In genomic region chr2:155764679-155765418, GRCm38 (mm10) we compare ENCODE assay signal across 8 mouse cellular contexts. TPM values are rescaled to one million over a fixed set of nuclear protein-coding genes. Genes with fewer than 3 reads are reported as not detected.
DNase-seq lines count a peak whose midpoint lies in the region; ATAC-seq lines count a peak whose summit lies in the region.

No protein-coding gene starts in this region.

- H3K9me3 ChIP-seq in kidney, embryonic 15.5 days (replicated peaks), result no peaks in the 10 kb centered on the region
- H3K9me3 ChIP-seq in forebrain, embryonic 13.5 days (replicated peaks), result no peaks in the 10 kb centered on the region
- H3K9me3 ChIP-seq in midbrain, embryonic 10.5 days (replicated peaks), result no peaks in the 10 kb centered on the region

- H3K4me1 ChIP-seq in kidney, embryonic 15.5 days, result no peaks in the 10 kb centered on the region; the same call in 1 of the 2 replicates
- no peaks in the 10 kb centered on the region for H3K4me1 ChIP-seq in forebrain, embryonic 13.5 days
- H3K4me1 ChIP-seq in midbrain, embryonic 10.5 days, result no peaks in the 10 kb centered on the region

- H3K36me3 ChIP-seq in kidney, embryonic 15.5 days, result no peaks in the 10 kb centered on the region
- no peaks in the 10 kb centered on the region for H3K36me3 ChIP-seq in forebrain, embryonic 13.5 days (ENCODE audit: poor library complexity, severe bottlenecking)
- H3K36me3 ChIP-seq in midbrain, embryonic 10.5 days, result no peaks in the 10 kb centered on the region

- no peak overlapping the region for H3K4me2 ChIP-seq in kidney, embryonic 15.5 days
- no peak overlapping the region for H3K4me2 ChIP-seq in forebrain, embryonic 13.5 days

- H3K27me3 ChIP-seq in kidney, embryonic 15.5 days, result peaks cover 12% of the 10 kb centered on the region; the same call in 1 of the 2 replicates
- H3K27me3 ChIP-seq in forebrain, embryonic 13.5 days, result 0 out of 2 replicates have a peak, but pooled peaks cover 3% of the 10 kb centered on the region
- H3K27me3 ChIP-seq in midbrain, embryonic 10.5 days (ENCODE audit: low read depth, poor library complexity, severe bottlenecking), result no peaks in the 10 kb centered on the region; the same call in 1 of the 2 replicates

- intact Hi-C loops in heart, postnatal 14 days (cut with DNase I), result loop anchor here (1.0 to 2.0 kb wide), 3 partner anchors 69 to 248 kb away; partner anchors contain the start of gene Acss2

- H3K27ac ChIP-seq in kidney, embryonic 15.5 days, result no peak overlapping the region
- H3K27ac ChIP-seq in forebrain, embryonic 13.5 days, result no peak overlapping the region
- no peak overlapping the region for H3K27ac ChIP-seq in midbrain, embryonic 10.5 days (replicated peaks)

- no peak overlapping the region for H3K4me3 ChIP-seq in kidney, embryonic 15.5 days (replicated peaks)
- H3K4me3 ChIP-seq in forebrain, embryonic 13.5 days, result no peak overlapping the region
- no peak overlapping the region for H3K4me3 ChIP-seq in midbrain, embryonic 10.5 days

- 62% methylated on average over 13 of the region's 13 CpGs for WGBS in kidney, embryonic 15.5 days
- 53% methylated on average over 13 of the region's 13 CpGs for WGBS in forebrain, embryonic 13.5 days
- 55% methylated on average over 13 of the region's 13 CpGs for WGBS in midbrain, embryonic 10.5 days

- DNase-seq in kidney, adult 8-10 months, result peak; percentile 34 to 48
- DNase-seq in heart, postnatal 14 days, result peak; percentile 71 to 88
- DNase-seq in left cerebral cortex, adult 18-20 months (ENCODE audit: low spot score in 2 of 2), result peak; percentile 65 to 83
- peak; percentile 71 for DNase-seq in midbrain, embryonic 10.5 days (ENCODE audit: low spot score)
- peak; percentile 62 to 89 for DNase-seq in spleen, postnatal 4 days (ENCODE audit: low spot score in 2 of 2)

- no peak for ATAC-seq in kidney, embryonic 15.5 days (replicated peaks; ENCODE audit: low FRiP score)
- ATAC-seq in cerebellum, adult (ENCODE audit: insufficient number of reproducible peaks, low FRiP score, low TSS enrichment), result peak; percentile 56; the same call in 1 of the 2 replicates
- ATAC-seq in forebrain, embryonic 13.5 days, result peak; percentile 73; the same call in 1 of the 2 replicates

- H3K9ac ChIP-seq in kidney, embryonic 15.5 days, result no peak overlapping the region
- H3K9ac ChIP-seq in forebrain, embryonic 13.5 days, result 0 out of 2 replicates have a peak overlapping the region, but pooled peaks have one; percentile 12

RNA-seq across cellular contexts. Expression of gene Mmp24, which starts 10.3 kb away (rescaled TPM):
- polyA plus RNA-seq in kidney, embryonic 15.5 days (2015; fragmentation: Nextera tagmentation; extraction: Ambion mirVana), result 0.14 and 0.16 TPM in 2 replicates
- 5.1 and 5.8 TPM in 2 replicates for polyA plus RNA-seq in forebrain, embryonic 13.5 days (2015; fragmentation: Nextera tagmentation; extraction: Ambion mirVana)
- total RNA-seq in heart, postnatal 14 days (2021), result under 1 TPM in 1 of 2 experiments, not detected in 1; 0.07 TPM
- total RNA-seq in left cerebral cortex, adult 18-20 months (2021), result 10 to 100 TPM; 34.3 to 35.6 TPM
- polyA plus RNA-seq in midbrain, embryonic 10.5 days (2016; fragmentation: Nextera tagmentation; extraction: Ambion mirVana), result 0.49 and 1.5 TPM in 2 replicates

RNA-seq across cellular contexts. Expression of gene Procr, which starts 13.9 kb away (rescaled TPM):
- polyA plus RNA-seq in kidney, embryonic 15.5 days (2015; fragmentation: Nextera tagmentation; extraction: Ambion mirVana), result 11.1 and 12.3 TPM in 2 replicates
- 1.6 and 2.0 TPM in 2 replicates for polyA plus RNA-seq in forebrain, embryonic 13.5 days (2015; fragmentation: Nextera tagmentation; extraction: Ambion mirVana)
- 1 to 10 TPM; 4.8 to 6.1 TPM for total RNA-seq in heart, postnatal 14 days (2021)
- 1 to 10 TPM; 1.6 to 2.0 TPM for total RNA-seq in left cerebral cortex, adult 18-20 months (2021)
- polyA plus RNA-seq in midbrain, embryonic 10.5 days (2016; fragmentation: Nextera tagmentation; extraction: Ambion mirVana), result 1.3 and 1.9 TPM in 2 replicates

RNA-seq across cellular contexts. Expression of gene Gm17581, which starts 29.2 kb away (rescaled TPM):
- polyA plus RNA-seq in kidney, embryonic 15.5 days (2015; fragmentation: Nextera tagmentation; extraction: Ambion mirVana), result not detected in 2 replicates
- not detected in 2 replicates for polyA plus RNA-seq in forebrain, embryonic 13.5 days (2015; fragmentation: Nextera tagmentation; extraction: Ambion mirVana)
- not detected for total RNA-seq in heart, postnatal 14 days (2021)
- total RNA-seq in left cerebral cortex, adult 18-20 months (2021), result not detected
- not detected in 2 replicates for polyA plus RNA-seq in midbrain, embryonic 10.5 days (2016; fragmentation: Nextera tagmentation; extraction: Ambion mirVana)

RNA-seq across cellular contexts. Expression of gene Edem2, which starts 35.6 kb away (rescaled TPM):
- polyA plus RNA-seq in kidney, embryonic 15.5 days (2015; fragmentation: Nextera tagmentation; extraction: Ambion mirVana), result 36.1 and 39.0 TPM in 2 replicates
- polyA plus RNA-seq in forebrain, embryonic 13.5 days (2015; fragmentation: Nextera tagmentation; extraction: Ambion mirVana), result 35.1 and 38.6 TPM in 2 replicates
- total RNA-seq in heart, postnatal 14 days (2021), result 1 to 10 TPM; 7.8 to 9.5 TPM
- total RNA-seq in left cerebral cortex, adult 18-20 months (2021), result 10 to 100 TPM; 18.2 to 19.9 TPM
- polyA plus RNA-seq in midbrain, embryonic 10.5 days (2016; fragmentation: Nextera tagmentation; extraction: Ambion mirVana), result 34.0 and 34.4 TPM in 2 replicates

RNA-seq across cellular contexts. Expression of gene BC029722, which starts 54.4 kb away (rescaled TPM):
- polyA plus RNA-seq in kidney, embryonic 15.5 days (2015; fragmentation: Nextera tagmentation; extraction: Ambion mirVana), result 14.5 and 18.1 TPM in 2 replicates
- 19.4 and 20.3 TPM in 2 replicates for polyA plus RNA-seq in forebrain, embryonic 13.5 days (2015; fragmentation: Nextera tagmentation; extraction: Ambion mirVana)
- 10 to 100 TPM; 19.1 to 19.3 TPM for total RNA-seq in heart, postnatal 14 days (2021)
- total RNA-seq in left cerebral cortex, adult 18-20 months (2021), result 10 to 100 TPM; 58.7 to 58.9 TPM
- 6.8 and 10.5 TPM in 2 replicates for polyA plus RNA-seq in midbrain, embryonic 10.5 days (2016; fragmentation: Nextera tagmentation; extraction: Ambion mirVana)
